Mouse (Mus musculus): ENCODE results near the gene Rasgef1a. TPM values are rescaled to one million over a fixed set of nuclear protein-coding genes. Genes with fewer than 3 reads are reported as not detected.

Gene Rasgef1a
- polyA plus RNA-seq, 1 experiment from 2014 or later = 0.12 TPM

DNA sequence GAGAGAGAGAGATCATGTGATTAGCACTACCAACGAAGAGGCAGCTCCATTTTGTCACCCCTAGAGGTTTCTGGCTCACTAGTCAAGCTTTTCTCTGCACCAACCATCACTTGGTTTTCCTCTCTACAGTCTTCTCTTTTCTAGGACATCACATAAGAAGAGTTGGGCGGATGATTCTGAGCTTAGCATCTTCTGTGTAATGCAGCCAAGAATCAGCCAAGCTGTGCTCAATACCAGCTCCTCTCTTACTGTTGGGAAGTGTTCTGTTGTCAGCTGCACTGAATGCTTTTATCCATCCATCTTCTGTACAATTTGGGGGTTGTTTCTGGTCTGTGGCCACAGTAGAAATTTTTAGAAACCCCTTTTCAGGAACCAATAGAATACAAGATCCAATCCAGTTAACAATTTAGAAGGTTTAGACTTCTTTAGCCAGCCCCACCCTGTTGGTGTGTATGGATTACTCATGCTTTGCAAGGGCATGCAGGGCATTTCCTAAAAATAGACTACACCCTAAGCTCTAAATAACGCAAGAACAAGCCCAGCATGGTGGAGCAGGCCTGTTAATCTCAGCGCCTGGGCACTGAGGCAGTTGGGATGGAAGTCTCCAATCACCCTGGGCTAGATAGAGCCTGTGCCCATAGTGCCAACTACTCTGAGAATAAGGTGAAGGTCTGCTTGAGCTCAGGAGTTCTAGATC is 3.2 kb upstream of the Rasgef1a start:
- Histone ChIP-seq H3K4me2 (replicated peaks) (no peak overlapping the region), H3K36me3 (no peaks in the 10 kb centered on the region), H3K27me3 (peaks cover 38% of the 10 kb centered on the region), H3K4me1 (no peaks in the 10 kb centered on the region; the same call in 1 of the 2 replicates), H3K27ac (no peak overlapping the region), H3K4me3 (no peak overlapping the region), H3K9ac (no peak overlapping the region), H3K9me3 (0 out of 2 replicates have a peak, but pooled peaks cover 3% of the 10 kb centered on the region)
- 70% methylated on average over 4 of the region's 4 CpGs for WGBS
- ATAC-seq (ENCODE audit: insufficient number of reproducible peaks, insufficient read depth, low FRiP score, low TSS enrichment) = no peak

DNA sequence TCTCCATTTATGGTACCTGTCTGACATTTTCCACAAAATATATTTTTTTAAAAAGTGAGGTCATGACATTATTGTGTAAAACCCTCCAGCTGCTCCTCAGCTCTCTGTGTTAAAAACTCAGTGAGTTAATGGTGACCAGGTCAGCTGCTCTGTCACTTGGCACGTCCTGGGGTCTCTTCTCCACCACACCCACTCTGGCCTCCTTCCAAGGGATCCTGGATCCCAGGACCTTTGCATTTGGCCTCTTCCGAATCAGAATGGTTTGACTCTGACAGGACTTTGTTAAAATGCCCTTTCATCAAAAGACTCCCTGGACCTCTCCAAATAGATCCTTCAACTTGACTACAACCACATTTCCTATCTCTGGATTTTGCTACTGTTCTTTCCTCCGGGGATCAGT is 982 bp upstream of the Rasgef1a start:
- H3K27me3 ChIP-seq = peaks cover 48% of the 10 kb centered on the region
- H3K9ac ChIP-seq = no peak overlapping the region
- H3K27ac ChIP-seq = no peak overlapping the region
- 60% methylated on average over 3 of the region's 3 CpGs for WGBS
- no peak overlapping the region for H3K4me2 ChIP-seq (replicated peaks)
- 0 out of 2 replicates have a peak, but pooled peaks cover 3% of the 10 kb centered on the region for H3K9me3 ChIP-seq
- ATAC-seq (ENCODE audit: insufficient number of reproducible peaks, insufficient read depth, low FRiP score, low TSS enrichment) = no peak
- no peaks in the 10 kb centered on the region; the same call in 1 of the 2 replicates for H3K4me1 ChIP-seq
- H3K4me3 ChIP-seq = no peak overlapping the region
- H3K36me3 ChIP-seq = no peaks in the 10 kb centered on the region

DNA sequence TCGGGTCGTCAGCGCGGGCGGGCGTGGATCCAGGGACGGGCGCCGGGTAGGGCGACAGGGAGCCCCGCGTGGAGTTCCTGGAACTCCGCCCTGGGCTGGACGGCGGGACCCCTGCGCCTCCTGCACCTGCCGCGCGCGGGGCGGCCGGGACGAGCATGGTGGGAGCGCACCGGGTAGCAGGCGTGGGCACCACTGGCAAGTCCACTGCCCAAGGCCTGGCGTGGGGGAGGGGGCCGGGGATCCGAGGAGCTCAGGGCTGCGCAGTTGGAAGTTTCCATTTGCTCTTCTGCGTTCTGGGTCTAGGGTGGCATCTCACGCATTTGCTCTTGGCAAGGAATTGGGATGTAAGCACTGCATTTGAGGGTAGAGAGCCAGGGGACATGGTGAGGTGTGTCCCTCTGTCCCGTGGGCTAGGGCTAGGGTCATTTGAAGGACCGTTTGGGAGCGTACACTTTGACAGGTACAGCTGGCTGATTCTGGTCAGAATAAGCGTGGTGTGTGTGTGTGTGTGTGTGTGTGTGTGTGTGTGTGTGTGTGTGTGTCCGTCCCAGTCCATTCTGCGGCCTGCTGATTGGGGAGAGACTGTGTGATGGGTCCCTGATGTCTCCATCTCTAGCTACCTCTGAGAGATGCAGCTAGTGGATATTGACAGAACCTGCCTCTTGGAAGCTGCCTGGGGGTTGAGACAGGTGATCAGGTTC is 528 bp downstream of the Rasgef1a start:
- H3K4me2 ChIP-seq (replicated peaks) = peak overlapping the region; percentile 80
- H3K4me3 ChIP-seq = peak overlapping the region; percentile 43
- H3K36me3 ChIP-seq = no peaks in the 10 kb centered on the region
- no peaks in the 10 kb centered on the region; the same call in 1 of the 2 replicates for H3K4me1 ChIP-seq
- peak overlapping the region; percentile 47 for H3K9ac ChIP-seq
- WGBS = 13% methylated on average over 36 of the region's 38 CpGs
- 0 out of 2 replicates have a peak, but pooled peaks cover 3% of the 10 kb centered on the region for H3K9me3 ChIP-seq
- H3K27me3 ChIP-seq = peaks cover 56% of the 10 kb centered on the region
- ATAC-seq (ENCODE audit: insufficient number of reproducible peaks, insufficient read depth, low FRiP score, low TSS enrichment) = peak; percentile 69; the same call in 1 of the 2 replicates
- no peak overlapping the region for H3K27ac ChIP-seq

DNA sequence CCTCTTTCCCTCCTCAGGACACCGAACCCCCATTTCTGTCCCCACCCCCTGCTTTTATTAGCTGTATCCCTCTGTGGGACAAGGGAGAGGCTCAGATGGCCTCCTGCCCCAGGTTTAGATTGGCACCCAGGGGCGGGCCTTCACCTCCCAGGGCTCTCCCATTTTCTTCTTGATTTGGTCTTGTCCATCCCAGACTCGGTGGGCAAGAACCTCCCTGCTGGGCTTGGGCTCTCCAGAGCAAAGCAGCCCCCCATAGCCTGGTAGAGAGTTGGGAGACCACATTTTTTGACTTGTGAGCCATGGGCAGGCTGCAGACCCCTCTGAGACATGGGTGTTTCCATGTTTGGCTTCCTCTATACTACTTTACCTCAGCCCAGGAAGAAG is 1.1 kb downstream of the Rasgef1a start:
- Histone ChIP-seq H3K4me3 (no peak overlapping the region), H3K4me2 (replicated peaks) (no peak overlapping the region), H3K27me3 (peaks cover 56% of the 10 kb centered on the region), H3K9ac (no peak overlapping the region), H3K36me3 (no peaks in the 10 kb centered on the region), H3K9me3 (0 out of 2 replicates have a peak, but pooled peaks cover under 1% of the 10 kb centered on the region), H3K27ac (no peak overlapping the region), H3K4me1 (no peaks in the 10 kb centered on the region; the same call in 1 of the 2 replicates)
- 59% methylated on average over 3 of the region's 3 CpGs for WGBS
- ATAC-seq (ENCODE audit: insufficient number of reproducible peaks, insufficient read depth, low FRiP score, low TSS enrichment) = no peak

DNA sequence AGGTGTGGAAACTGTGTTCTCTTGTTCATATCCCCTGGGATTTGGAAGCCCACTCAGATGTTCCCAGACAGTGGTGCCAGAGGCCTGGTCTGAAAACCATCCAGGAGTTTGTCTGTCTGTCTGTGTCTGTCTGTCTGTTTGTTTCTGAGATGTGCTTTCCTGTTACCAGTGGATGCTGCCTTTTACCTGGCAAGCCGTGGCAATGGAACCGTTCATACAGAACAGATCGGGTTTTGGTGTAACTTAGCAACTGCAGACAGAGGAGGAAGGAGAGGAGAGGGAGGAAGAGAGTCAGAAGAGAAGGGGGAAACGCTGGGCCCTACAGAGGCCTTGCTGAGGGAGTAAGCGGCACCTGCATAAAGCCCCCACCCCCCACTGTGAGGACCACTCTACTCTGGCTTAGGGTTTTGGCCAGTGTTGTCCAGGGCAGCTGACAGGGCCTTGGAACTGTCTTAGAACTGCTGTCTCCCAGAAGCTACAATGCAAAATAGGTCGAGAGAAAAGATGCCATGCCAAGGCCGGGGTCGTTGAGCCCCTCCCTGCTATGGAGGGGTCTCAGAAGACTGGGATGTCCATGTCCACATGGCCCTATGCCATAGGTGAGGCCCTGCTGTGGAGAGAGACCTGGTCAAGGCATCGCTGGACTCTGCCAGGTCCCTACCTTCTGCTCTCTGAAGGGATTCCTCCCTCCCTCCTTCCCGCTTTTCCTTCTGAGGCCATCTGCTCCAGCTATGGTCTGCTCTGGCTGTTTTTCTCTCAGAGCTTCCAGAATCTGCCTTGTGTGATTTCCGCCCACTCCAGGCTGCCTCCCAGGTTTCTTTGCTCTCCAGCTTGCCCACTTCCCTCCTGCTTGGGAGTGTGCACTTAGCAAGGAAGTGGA is 2.0 kb downstream of the Rasgef1a start:
- no peak for ATAC-seq (ENCODE audit: insufficient number of reproducible peaks, insufficient read depth, low FRiP score, low TSS enrichment)
- H3K4me3 ChIP-seq = no peak overlapping the region
- no peak overlapping the region for H3K9ac ChIP-seq
- H3K27ac ChIP-seq = no peak overlapping the region
- H3K27me3 ChIP-seq = peaks cover 56% of the 10 kb centered on the region
- WGBS = 71% methylated on average over 11 of the region's 11 CpGs
- no peaks in the 10 kb centered on the region for H3K36me3 ChIP-seq
- no peaks in the 10 kb centered on the region for H3K9me3 ChIP-seq
- H3K4me2 ChIP-seq (replicated peaks) = no peak overlapping the region
- H3K4me1 ChIP-seq = no peaks in the 10 kb centered on the region; the same call in 1 of the 2 replicates

DNA sequence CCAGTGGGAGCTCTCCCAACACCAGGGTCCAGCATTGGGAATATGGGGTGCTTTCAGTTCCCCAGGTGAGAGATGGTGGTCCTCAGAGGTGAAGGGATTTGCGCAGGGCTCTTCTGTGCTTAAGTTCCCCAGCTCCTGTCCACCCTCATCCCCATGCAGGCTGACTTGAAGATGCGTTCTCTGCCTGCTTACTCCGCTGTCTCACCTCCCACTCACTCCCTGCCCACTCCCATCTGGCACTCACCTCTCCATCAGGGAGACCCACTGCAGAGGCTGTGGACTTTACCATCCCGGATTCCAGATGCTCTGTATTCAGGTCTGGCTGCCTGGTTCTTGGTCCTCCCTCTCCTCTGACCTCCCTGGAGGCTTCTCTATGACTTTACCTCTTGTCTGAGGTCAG is 3.6 kb downstream of the Rasgef1a start:
- Histone ChIP-seq H3K4me1 (no peaks in the 10 kb centered on the region; the same call in 1 of the 2 replicates), H3K36me3 (no peaks in the 10 kb centered on the region), H3K27me3 (peaks cover 51% of the 10 kb centered on the region), H3K4me2 (replicated peaks) (no peak overlapping the region), H3K9ac (no peak overlapping the region), H3K27ac (no peak overlapping the region), H3K9me3 (no peaks in the 10 kb centered on the region), H3K4me3 (no peak overlapping the region)
- no peak for ATAC-seq (ENCODE audit: insufficient number of reproducible peaks, insufficient read depth, low FRiP score, low TSS enrichment)
- 72% methylated on average over 4 of the region's 4 CpGs for WGBS

DNA sequence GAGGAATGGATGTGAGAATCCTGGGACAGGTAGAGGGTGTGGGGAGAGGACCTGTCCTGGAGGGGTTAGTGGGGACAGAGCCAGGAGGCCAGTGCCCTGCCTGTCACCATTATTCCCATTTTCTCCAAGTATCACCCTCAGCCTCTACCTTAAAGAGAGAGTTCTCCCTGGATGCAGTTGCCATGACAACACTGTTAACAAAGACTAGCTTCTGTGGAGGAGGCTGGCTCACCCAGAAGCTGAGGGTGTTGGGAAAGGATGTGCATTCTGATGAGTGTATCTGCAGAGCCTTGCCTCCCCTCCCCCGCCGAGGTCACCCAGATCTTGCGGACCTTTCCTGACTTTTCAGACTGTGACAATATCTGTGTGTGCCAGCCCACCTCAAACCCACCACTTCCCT is 4.7 kb downstream of the Rasgef1a start:
- Histone ChIP-seq H3K27me3 (peaks cover 41% of the 10 kb centered on the region), H3K27ac (no peak overlapping the region), H3K9me3 (no peaks in the 10 kb centered on the region), H3K4me3 (no peak overlapping the region), H3K36me3 (no peaks in the 10 kb centered on the region), H3K4me2 (replicated peaks) (no peak overlapping the region), H3K4me1 (no peaks in the 10 kb centered on the region; the same call in 1 of the 2 replicates), H3K9ac (no peak overlapping the region)
- ATAC-seq (ENCODE audit: insufficient number of reproducible peaks, insufficient read depth, low FRiP score, low TSS enrichment) = no peak
- WGBS = 67% methylated on average over 3 of the region's 3 CpGs

DNA sequence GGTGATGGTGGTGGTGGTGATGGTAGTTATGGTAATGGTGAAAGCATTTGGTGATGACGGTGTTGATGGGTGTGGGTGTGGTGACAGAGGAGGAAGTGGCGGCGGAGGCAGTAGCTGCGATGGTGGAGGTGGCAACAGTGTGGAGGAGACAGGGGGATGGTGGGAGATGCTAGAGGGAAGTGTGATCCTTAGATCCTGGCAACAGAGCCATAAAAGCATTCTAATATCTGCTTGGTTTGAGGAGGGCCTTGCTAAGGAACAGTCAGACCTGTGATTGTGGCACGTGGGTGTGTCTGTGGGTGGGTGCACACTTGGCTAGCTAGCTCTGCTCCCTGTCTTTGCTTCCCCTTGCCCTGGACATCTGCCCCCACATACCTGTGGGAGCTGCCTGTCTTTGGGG is 7.4 kb downstream of the Rasgef1a start:
- Histone ChIP-seq H3K4me2 (replicated peaks) (no peak overlapping the region), H3K9me3 (no peaks in the 10 kb centered on the region), H3K27me3 (peaks cover 14% of the 10 kb centered on the region; the same call in 1 of the 2 replicates), H3K4me1 (no peaks in the 10 kb centered on the region), H3K4me3 (no peak overlapping the region), H3K36me3 (no peaks in the 10 kb centered on the region), H3K27ac (no peak overlapping the region), H3K9ac (no peak overlapping the region)
- 72% methylated on average over 5 of the region's 5 CpGs for WGBS
- ATAC-seq (ENCODE audit: insufficient number of reproducible peaks, insufficient read depth, low FRiP score, low TSS enrichment) = no peak

DNA sequence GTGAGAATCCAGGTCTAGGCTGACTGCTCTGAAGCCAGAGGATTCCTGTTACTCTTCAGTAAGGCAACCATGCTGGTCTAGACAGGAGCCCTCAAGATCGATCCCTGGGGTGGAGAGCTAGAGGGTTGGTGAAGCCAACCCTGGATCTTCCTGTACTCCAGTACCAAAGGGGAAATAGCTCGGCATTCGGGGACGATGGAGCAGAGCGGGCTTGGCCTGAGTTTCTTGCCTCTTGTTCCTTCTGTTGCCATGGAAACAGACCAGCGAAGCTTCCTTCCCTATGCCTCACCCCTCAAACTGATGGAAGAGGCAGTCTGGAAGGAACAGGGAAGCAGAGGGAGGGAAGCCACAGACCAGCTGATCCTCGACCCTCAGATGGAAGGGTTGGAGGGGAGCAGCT is 8.3 kb downstream of the Rasgef1a start:
- no peaks in the 10 kb centered on the region for H3K36me3 ChIP-seq
- no peak for ATAC-seq (ENCODE audit: insufficient number of reproducible peaks, insufficient read depth, low FRiP score, low TSS enrichment)
- H3K9ac ChIP-seq = no peak overlapping the region
- 0 out of 2 replicates have a peak, but pooled peaks cover 8% of the 10 kb centered on the region for H3K27me3 ChIP-seq
- WGBS = 42% methylated on average over 7 of the region's 7 CpGs
- no peaks in the 10 kb centered on the region for H3K4me1 ChIP-seq
- no peak overlapping the region for H3K4me3 ChIP-seq
- H3K4me2 ChIP-seq (replicated peaks) = no peak overlapping the region
- no peaks in the 10 kb centered on the region for H3K9me3 ChIP-seq
- H3K27ac ChIP-seq = no peak overlapping the region

DNA sequence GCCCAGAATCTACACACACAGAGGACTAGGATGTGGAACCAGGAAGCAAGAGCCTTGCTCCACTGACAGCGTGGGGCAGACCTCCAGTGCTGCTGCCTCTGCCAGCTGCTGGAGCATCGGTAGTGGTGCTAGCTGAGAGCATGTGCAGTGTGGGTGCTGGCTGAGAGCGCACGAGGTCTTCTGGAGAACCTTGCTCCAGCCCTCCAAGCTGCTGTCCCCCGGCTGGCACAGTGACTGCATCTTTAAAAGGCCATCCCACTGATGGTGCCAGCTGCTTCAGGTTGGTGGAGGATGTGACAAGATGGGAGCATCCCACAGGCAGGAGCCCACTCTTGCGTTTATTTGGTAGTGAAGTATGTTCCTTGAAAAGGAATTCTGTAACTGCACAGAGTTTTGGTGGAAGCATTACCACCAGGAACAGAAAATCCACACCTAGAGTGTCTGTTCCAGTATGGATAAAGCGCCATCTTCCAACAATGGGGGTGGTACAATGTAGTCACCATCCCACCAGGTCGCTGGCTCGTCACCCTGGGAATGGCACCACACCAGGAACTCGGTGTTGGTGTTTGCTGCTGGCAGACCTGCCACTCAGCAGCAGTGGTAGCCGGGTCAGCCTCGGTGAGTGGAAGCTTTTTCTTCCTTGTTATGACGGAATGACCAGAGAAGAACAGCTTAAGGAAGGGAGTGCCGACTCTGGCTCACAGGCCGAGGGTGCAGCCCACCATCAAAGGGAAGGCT is 11.8 kb downstream of the Rasgef1a start:
- no peak overlapping the region for H3K27ac ChIP-seq
- WGBS = 74% methylated on average over 15 of the region's 15 CpGs
- H3K4me2 ChIP-seq (replicated peaks) = no peak overlapping the region
- no peaks in the 10 kb centered on the region for H3K36me3 ChIP-seq
- H3K27me3 ChIP-seq = no peaks in the 10 kb centered on the region
- no peaks in the 10 kb centered on the region for H3K4me1 ChIP-seq
- no peaks in the 10 kb centered on the region for H3K9me3 ChIP-seq
- ATAC-seq (ENCODE audit: insufficient number of reproducible peaks, insufficient read depth, low FRiP score, low TSS enrichment) = no peak
- H3K9ac ChIP-seq = no peak overlapping the region
- no peak overlapping the region for H3K4me3 ChIP-seq

DNA sequence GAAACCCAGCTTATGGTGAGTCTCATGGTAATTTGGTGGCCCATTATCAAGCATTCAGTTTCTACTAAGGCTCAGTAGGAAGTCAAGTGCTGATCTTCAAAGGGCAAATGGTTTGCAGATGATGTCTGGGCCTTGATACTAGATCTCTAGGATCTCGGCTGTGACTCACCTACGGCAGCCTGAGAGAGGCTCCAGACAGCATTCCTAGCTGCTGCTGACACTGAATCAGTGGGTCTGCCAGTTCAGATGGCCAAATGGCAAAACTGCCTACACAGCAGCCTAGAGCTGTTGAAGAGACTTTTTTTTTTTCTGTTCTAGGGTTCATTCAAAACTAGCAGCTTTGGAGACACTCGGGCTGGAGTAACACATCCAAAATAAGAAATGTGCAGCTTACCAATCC is 15.8 kb downstream of the Rasgef1a start:
- H3K27me3 ChIP-seq = no peaks in the 10 kb centered on the region
- H3K9me3 ChIP-seq = no peaks in the 10 kb centered on the region
- H3K4me2 ChIP-seq (replicated peaks) = no peak overlapping the region
- 75% methylated on average over 3 of the region's 3 CpGs for WGBS
- no peaks in the 10 kb centered on the region for H3K36me3 ChIP-seq
- no peak overlapping the region for H3K27ac ChIP-seq
- H3K4me1 ChIP-seq = no peaks in the 10 kb centered on the region
- H3K9ac ChIP-seq = no peak overlapping the region
- ATAC-seq (ENCODE audit: insufficient number of reproducible peaks, insufficient read depth, low FRiP score, low TSS enrichment) = no peak
- H3K4me3 ChIP-seq = no peak overlapping the region

All from embryonic facial prominence, embryonic 12.5 days (tissue).